Mouse (Mus musculus): Measurements from ENCODE around the gene Bap1.

DNA sequence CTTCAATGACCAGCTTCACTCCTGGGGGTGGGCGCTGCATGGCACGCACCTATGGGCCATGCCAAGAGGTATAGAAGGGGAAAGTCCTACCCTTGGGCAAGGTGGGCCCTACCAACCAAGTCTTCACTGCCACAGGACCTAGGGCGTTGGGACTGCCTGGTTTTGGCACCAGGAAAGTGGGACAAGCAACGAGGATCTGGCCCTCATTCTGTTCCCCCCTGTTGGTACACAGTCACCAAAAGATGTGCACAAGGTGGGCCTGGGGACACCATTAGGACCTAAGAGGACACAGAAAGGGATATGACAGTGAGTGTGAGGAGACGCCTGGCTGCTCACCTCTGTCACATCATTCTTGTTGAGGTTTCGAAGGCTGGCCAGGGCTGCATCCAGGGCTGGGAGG is 19.9 kb downstream of the Bap1 start:
- no peak for TF ChIP-seq CTCF (IDR thresholded peaks at IDR 0.05; ENCODE audit: low read depth)
- no peak for TF ChIP-seq EP300 (IDR thresholded peaks at IDR 0.05; ENCODE audit: low read depth)

All from liver, embryonic 14.5 days (tissue).